Mouse (Mus musculus): ENCODE measurements around the gene Uqcc3. TPM values are rescaled to one million over a fixed set of nuclear protein-coding genes. Genes with fewer than 3 reads are reported as not detected.
"Not testable (repeated sequence)": the region's sequence is repeated elsewhere in the genome, so short reads cannot be mapped to it uniquely, and the experiment has no call there.

Uqcc3 gene
- total RNA-seq, 1 experiment from 2014 or later = 117 TPM

GRCm38 (mm10) chr19:8836327-8836726, 44.4 kb downstream of the Uqcc3 start:
- ATAC-seq (replicated peaks in 1 of 2; ENCODE audit: insufficient read depth in 1 of 2, low FRiP score in 2 of 2, low TSS enrichment in 1 of 2, low read depth in 1 of 2, poor library complexity in 2 of 2, severe bottlenecking in 2 of 2) = not testable (repeated sequence)

- ATAC-seq (replicated peaks in 1 of 2; ENCODE audit: insufficient read depth in 1 of 2, low FRiP score in 2 of 2, low TSS enrichment in 1 of 2, low read depth in 1 of 2, poor library complexity in 2 of 2, severe bottlenecking in 2 of 2) = no peak
Observed at GRCm38 (mm10) chr19:8832971-8833370, 47.8 kb downstream of the Uqcc3 start.

- no peak for ATAC-seq (replicated peaks in 1 of 2; ENCODE audit: insufficient read depth in 1 of 2, low FRiP score in 2 of 2, low TSS enrichment in 1 of 2, low read depth in 1 of 2, poor library complexity in 2 of 2, severe bottlenecking in 2 of 2)
Observed at GRCm38 (mm10) chr19:8831262-8831661, 49.5 kb downstream of the Uqcc3 start.

- ATAC-seq (replicated peaks in 1 of 2; ENCODE audit: insufficient read depth in 1 of 2, low FRiP score in 2 of 2, low TSS enrichment in 1 of 2, low read depth in 1 of 2, poor library complexity in 2 of 2, severe bottlenecking in 2 of 2) = no peak
Observed at GRCm38 (mm10) chr19:8830664-8831063, 50.1 kb downstream of the Uqcc3 start.

Other genes starting within 250 kb of the Uqcc3 start
- not detected in 2 replicates for gene Chrm1, start 217.1 kb downstream of the Uqcc3 start, total RNA-seq (2017)
- gene Slc3a2, start 157.6 kb downstream of the Uqcc3 start, total RNA-seq (2017) = 88.1 and 113 TPM in 2 replicates
- 58.5 and 90.9 TPM in 2 replicates for gene Wdr74, start 145.1 kb downstream of the Uqcc3 start, total RNA-seq (2017)
- not detected in 2 replicates for gene 1700092M07Rik, start 140.2 kb downstream of the Uqcc3 start, total RNA-seq (2017)
- gene Stx5a, start 139.5 kb downstream of the Uqcc3 start, total RNA-seq (2017) = 90.9 and 120 TPM in 2 replicates
- gene Nxf1, start 123.8 kb downstream of the Uqcc3 start, total RNA-seq (2017) = 87.8 and 104 TPM in 2 replicates
- 22.0 and 51.0 TPM in 2 replicates for gene Tmem223, start 109.9 kb downstream of the Uqcc3 start, total RNA-seq (2017)
- gene Tmem179b, start 106.5 kb downstream of the Uqcc3 start, total RNA-seq (2017) = 35.0 and 65.5 TPM in 2 replicates
- gene Taf6l, start 94.5 kb downstream of the Uqcc3 start, total RNA-seq (2017) = 12.3 and 15.6 TPM in 2 replicates
- gene Polr2g, start 82.3 kb downstream of the Uqcc3 start, total RNA-seq (2017) = 58.9 and 69.7 TPM in 2 replicates
- gene Zbtb3, start 78.4 kb downstream of the Uqcc3 start, total RNA-seq (2017) = 1.1 and 3.7 TPM in 2 replicates
- gene Ttc9c, start 61.6 kb downstream of the Uqcc3 start, total RNA-seq (2017) = 61.0 and 83.7 TPM in 2 replicates
- 67.9 and 104 TPM in 2 replicates for gene Hnrnpul2, start 60.9 kb downstream of the Uqcc3 start, total RNA-seq (2017)
- gene AC129217.1, start 51.1 kb downstream of the Uqcc3 start, total RNA-seq (2017) = not detected in 2 replicates
- gene Bscl2, start 43.5 kb downstream of the Uqcc3 start, total RNA-seq (2017) = 49.6 and 52.7 TPM in 2 replicates
- 0.38 TPM in 1 of 2 replicates, not detected in the other for gene Gng3, start 41.7 kb downstream of the Uqcc3 start, total RNA-seq (2017)
- not detected in 2 replicates for gene Lrrn4cl, start 30.2 kb downstream of the Uqcc3 start, total RNA-seq (2017)
- gene Ubxn1, start 9.4 kb downstream of the Uqcc3 start, total RNA-seq (2017) = 174 and 180 TPM in 2 replicates
- 5.8 and 26.3 TPM in 2 replicates for gene Lbhd1, start 2.8 kb upstream of the Uqcc3 start, total RNA-seq (2017)
- not detected in 2 replicates for gene Gm49403, start 3.0 kb upstream of the Uqcc3 start, total RNA-seq (2017)
- gene 1810009A15Rik, start 7.9 kb upstream of the Uqcc3 start, total RNA-seq (2017) = 43.8 and 69.3 TPM in 2 replicates
- gene Gm49416, start 8.0 kb upstream of the Uqcc3 start, total RNA-seq (2017) = not detected in 2 replicates
- 10.9 and 13.2 TPM in 2 replicates for gene Ints5, start 12.1 kb upstream of the Uqcc3 start, total RNA-seq (2017)
- gene Ganab, start 17.1 kb upstream of the Uqcc3 start, total RNA-seq (2017) = 70.1 and 70.6 TPM in 2 replicates
- 17.2 and 26.8 TPM in 2 replicates for gene B3gat3, start 39.5 kb upstream of the Uqcc3 start, total RNA-seq (2017)
- gene Rom1, start 48.4 kb upstream of the Uqcc3 start, total RNA-seq (2017) = 2.1 and 3.1 TPM in 2 replicates
- gene Eml3, start 48.6 kb upstream of the Uqcc3 start, total RNA-seq (2017) = 25.4 and 27.2 TPM in 2 replicates
- 148 and 167 TPM in 2 replicates for gene Mta2, start 61.0 kb upstream of the Uqcc3 start, total RNA-seq (2017)
- gene Tut1, start 72.9 kb upstream of the Uqcc3 start, total RNA-seq (2017) = 23.2 and 25.3 TPM in 2 replicates
- 700 and 731 TPM in 2 replicates for gene Eef1g, start 86.1 kb upstream of the Uqcc3 start, total RNA-seq (2017)
- gene Ahnak, start 108.4 kb upstream of the Uqcc3 start, total RNA-seq (2017) = 28.0 and 41.8 TPM in 2 replicates
- not detected in 2 replicates for gene Scgb1a1, start 207.0 kb upstream of the Uqcc3 start, total RNA-seq (2017)

Data from hematopoietic stem cell, adult 5-6 weeks (primary cell).